Mouse (Mus musculus) layer of hippocampus, adult 18-20 months (tissue): ENCODE results near the gene Pard3b. TPM values are rescaled to one million over a fixed set of nuclear protein-coding genes. Genes with fewer than 3 reads are reported as not detected.

Source experiments
- DNase-seq, 2 experiments: peaks; one replicate each; pipeline ENCODE4 v3.0.0; 2022; ENCODE audit warnings: low spot score in 2 of 2
- total RNA-seq, 2 experiments: library from RNA; stranded (reverse); gene quantifications; 2 replicates each; pipeline ENCODE4 v1.2.3; 2021

Pard3b gene
- total RNA-seq, 2 experiments from 2014 or later, result 5.4 to 5.9 TPM

- DNase-seq, result peak in 1 of 2 experiments; percentile 23
Measured at GRCm38 (mm10) chr1:62235121-62235520, 596.5 kb downstream of the Pard3b start.

DNA sequence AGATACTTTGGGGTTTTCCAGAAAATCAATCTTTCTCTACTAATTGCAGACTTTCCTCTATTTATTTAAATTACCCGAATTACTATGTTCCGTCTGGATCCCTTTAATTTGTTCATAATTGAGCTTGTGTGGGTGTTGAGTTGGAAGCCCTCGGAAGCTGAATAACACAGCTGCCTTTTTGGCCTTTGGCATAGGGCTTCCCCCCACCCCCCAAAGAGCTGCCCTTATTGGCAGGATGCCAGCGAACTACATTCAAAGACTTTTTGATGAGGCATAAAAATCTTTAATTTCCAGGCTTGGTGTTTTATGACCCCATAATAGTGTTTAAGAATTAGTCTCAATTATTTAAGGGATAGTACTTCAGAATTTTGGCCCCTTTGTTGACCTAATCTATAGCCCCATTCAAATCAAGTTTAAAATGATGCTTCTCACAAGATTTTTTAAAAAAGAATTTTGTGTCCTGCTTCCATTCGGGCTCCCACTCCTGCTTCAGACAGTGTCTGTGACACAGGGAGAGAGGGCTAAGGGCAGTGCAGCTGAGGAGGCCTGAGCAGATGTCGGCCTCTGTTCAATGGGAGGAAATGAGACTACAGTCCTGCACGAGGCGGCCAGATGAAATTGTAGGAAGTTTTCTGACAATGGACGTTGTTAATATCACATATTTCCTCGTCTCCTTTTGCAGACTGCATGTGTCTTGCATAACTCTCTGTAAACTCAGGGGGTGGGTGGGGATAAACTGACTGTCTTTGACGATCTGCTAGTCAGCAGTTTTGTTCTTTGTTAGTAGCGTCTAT lies 605.8 kb downstream of the Pard3b start:
- no peak for DNase-seq

- DNase-seq, result no peak
Measured at GRCm38 (mm10) chr1:62252432-62252831, 613.8 kb downstream of the Pard3b start.

DNA sequence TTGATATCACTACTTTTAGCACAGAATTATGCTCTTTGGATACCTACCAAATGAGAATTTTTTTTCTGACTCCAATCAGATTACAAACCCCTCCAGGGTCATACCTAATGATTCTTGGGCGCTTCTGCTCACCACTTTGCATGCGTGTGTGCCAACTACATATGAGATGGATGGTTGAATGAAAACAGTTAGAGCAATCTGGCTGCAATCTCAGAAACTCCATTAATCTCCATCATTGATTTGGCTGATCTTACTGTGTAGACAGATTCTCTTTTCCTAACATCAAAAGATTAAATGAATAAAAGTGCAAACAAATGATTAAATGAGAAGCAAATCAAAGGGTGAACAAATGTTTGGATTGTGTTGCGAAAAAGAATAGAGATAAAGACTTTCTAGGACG lies 615.7 kb downstream of the Pard3b start:
- DNase-seq, result no peak

DNA sequence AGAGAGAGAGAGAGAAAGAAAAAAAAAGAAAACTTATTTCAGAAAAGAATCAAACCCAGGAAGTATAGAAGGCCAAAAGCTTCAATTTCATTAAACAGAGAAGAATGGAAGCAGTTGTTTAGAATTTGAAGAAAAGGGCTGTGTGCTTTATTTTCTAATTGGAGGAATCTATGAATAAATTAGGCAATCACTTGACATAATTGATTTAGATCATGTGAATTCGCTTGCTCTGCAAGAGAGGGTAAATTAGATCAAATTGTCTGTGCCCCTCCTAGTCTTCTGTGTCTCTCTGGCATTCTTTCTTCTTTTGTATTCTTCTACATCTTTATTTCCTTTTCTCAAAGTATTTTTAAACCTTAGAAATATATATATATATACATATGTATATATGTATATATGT lies 616.3 kb downstream of the Pard3b start:
- no peak for DNase-seq

- no peak for DNase-seq
Measured at GRCm38 (mm10) chr1:62276466-62276865, 637.8 kb downstream of the Pard3b start.

GRCm38 (mm10) chr1:62278586-62278985 lies 640.0 kb downstream of the Pard3b start:
- DNase-seq, result no peak

- DNase-seq, result no peak
Measured at GRCm38 (mm10) chr1:62280586-62280985, 642.0 kb downstream of the Pard3b start.

DNA sequence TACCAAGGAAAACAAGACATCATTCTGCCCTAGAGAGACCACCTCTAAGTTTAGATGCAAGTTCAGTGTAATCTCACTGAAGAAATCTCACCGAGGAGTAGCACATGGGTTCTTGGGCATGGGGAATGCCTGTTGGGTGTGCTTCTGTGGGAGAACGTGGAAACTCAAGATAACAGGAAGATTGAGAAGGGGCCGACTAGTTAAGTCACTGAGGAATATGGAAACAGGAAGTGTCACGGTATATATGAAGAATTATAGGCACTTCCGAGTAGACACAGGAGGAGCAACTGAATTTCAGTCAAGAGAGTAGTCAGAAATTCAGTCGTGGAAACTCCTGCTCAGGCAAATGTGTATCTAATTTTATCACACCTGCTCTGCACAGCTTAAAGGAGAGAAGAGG lies 644.2 kb downstream of the Pard3b start:
- DNase-seq, result no peak

DNA sequence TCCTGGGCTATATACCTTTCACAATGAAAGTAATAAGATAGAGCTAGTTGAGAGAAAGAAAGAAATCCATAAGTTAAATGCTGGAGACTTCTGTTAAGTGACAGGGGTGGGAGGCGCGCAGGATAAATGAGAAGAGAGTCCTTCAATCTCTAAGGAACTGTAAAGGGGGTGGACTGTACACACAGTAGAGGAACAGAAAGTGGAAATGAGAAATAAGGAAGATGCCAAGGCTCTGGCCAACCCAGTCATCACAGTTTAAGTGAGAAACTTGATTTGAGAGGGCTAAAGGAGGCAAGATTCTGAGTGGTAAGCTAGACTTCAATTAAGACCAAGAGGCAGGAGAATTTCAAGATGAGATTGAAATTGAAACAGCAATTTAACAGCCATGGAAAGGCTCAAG lies 645.0 kb downstream of the Pard3b start:
- no peak for DNase-seq

GRCm38 (mm10) chr1:62309376-62309775 lies 670.8 kb downstream of the Pard3b start:
- DNase-seq, result no peak

DNA sequence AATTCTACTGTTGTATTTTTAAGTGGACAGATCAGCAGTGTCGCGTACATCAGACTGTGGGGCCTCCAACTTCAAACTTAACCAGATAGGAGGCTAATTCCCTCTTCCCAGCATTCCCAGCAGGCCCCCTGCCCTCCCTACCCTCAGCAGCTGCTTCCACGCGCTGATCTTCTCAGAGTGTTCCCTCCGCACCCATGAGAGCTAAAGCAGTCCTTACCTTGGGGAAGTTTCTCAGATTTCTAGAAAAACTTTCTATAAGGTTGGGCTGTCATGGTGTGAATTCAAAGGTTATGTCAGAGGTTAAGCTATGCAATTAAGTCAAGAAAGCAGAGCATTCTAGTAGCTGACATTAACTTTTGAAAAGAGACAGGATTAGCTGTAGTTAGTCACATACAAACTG lies 686.6 kb downstream of the Pard3b start:
- no peak for DNase-seq

GRCm38 (mm10) chr1:62327743-62328142 lies 689.1 kb downstream of the Pard3b start:
- no peak for DNase-seq

- no peak for DNase-seq
Measured at GRCm38 (mm10) chr1:62328808-62329207, 690.2 kb downstream of the Pard3b start.

DNA sequence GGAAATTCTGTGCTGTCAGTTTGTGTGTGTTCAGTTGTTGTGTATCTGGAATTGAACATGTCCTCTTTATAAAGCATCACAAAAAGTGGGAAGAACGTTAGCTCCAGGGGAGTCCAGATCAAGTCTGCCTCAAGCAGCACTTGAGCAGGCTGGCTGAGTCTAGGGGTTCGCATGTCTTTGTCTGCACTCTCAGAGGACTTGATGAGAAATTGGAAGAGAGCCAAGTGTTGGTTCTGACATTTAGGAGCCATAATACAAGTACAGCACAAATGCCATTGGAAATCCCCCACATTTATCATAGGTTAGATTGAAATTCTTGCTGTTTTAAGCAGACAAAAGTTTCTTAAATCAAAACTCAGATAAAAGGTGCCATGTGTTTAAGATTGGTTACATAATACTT lies 694.4 kb downstream of the Pard3b start:
- DNase-seq, result no peak

GRCm38 (mm10) chr1:62334196-62334595 lies 695.6 kb downstream of the Pard3b start:
- DNase-seq, result no peak

DNA sequence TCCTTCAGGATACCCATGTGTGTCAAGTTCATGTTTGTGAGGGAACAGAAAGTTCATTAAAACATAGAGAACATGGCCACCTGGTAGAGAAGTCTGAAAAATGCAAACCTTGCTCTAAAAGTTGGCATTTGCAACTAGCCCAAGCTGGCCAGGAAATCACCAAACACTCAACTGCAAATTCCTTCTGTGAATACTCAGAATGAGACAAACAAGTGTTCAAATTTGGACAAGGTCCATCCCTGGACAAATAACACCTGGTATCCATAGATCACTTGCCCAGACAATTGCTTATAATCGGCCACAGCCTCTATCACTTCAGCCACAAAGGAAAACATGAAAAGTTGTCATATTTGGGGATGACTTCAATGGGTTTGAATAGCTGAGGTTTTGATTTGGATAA lies 701.6 kb downstream of the Pard3b start:
- no peak for DNase-seq

GRCm38 (mm10) chr1:62344286-62344685 lies 705.7 kb downstream of the Pard3b start:
- no peak for DNase-seq

- DNase-seq, result peak; percentile 13 to 71
Measured at GRCm38 (mm10) chr1:62348371-62348770, 709.7 kb downstream of the Pard3b start.

GRCm38 (mm10) chr1:62355496-62355895 lies 716.9 kb downstream of the Pard3b start:
- DNase-seq, result no peak

DNA sequence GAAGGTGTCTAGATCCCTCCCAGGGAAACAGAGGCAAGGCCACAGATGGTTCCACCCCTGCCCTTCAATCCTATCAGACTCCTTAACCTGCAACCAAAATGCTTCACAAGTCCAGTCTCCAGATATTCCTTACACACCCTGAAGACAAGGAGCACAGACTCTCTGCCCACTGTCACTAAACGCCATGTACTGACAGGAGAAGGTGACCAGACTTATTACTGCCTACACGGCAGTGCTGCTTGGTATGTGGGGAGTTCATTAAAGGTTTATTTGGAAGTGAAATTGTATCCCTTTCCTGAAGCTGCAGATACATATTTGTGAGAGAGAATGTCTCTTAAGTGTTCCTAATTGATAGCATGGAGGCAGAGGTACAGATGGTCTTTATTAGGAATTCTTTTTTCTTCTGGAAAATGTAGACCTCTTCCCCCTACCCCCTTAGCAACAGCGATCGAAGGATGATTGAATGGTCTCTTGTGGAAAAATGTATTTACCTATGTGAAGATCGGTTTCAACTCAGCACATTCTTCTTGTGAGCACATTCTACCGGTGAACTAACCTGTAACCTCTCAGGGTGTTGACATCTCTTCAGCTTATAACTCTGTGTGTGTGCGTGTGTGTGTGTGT lies 735.9 kb downstream of the Pard3b start:
- no peak for DNase-seq

GRCm38 (mm10) chr1:62378335-62378734 lies 739.7 kb downstream of the Pard3b start:
- DNase-seq, result no peak
